Mouse (Mus musculus) small intestine, adult 2 months (tissue): Measurements from ENCODE around the gene Lif. TPM values are rescaled to one million over a fixed set of nuclear protein-coding genes. Genes with fewer than 3 reads are reported as not detected.

ENCODE experiments used
- H3K27ac ChIP-seq: fragments of 200-500 bp; 2 replicates; pipeline ENCODE4 v1.5.1; 2012; ENCODE audit warnings: low read depth, low read length, control low read depth, inconsistent platforms; ENCODE audit not compliant: insufficient read depth
- H3K27me3 ChIP-seq: fragments of 200-500 bp; 2 replicates; pipeline ENCODE4 v1.6.1; 2012; ENCODE audit warnings: mild to moderate bottlenecking, moderate library complexity, low read length, inconsistent platforms; ENCODE audit not compliant: control insufficient read depth, insufficient read depth
- H3K36me3 ChIP-seq: fragments of 200-500 bp; 2 replicates; pipeline ENCODE4 v1.6.1; 2012; ENCODE audit warnings: mild to moderate bottlenecking, low read length, control low read depth, inconsistent platforms; ENCODE audit not compliant: control insufficient read depth, insufficient read depth
- H3K4me1 ChIP-seq: fragments of 200-500 bp; 2 replicates; pipeline ENCODE4 v1.6.1; 2012; ENCODE audit warnings: low read length, inconsistent platforms, mixed read lengths; ENCODE audit not compliant: control insufficient read depth, insufficient read depth, insufficient read length
- H3K4me3 ChIP-seq: fragments of 200-500 bp; 2 replicates; pipeline ENCODE4 v1.5.1; 2012; ENCODE audit warnings: low read depth, mild to moderate bottlenecking, control low read depth, inconsistent platforms, low read length, moderate library complexity
- CTCF ChIP-seq: fragments of 200-500 bp; IDR thresholded peaks from 2 replicates; pipeline ENCODE4 v1.5.1; 2012; ENCODE audit warnings: low read depth, mild to moderate bottlenecking, control low read depth, inconsistent platforms, low read length, moderate library complexity, mixed read lengths; ENCODE audit not compliant: insufficient replicate concordance, insufficient read length; ENCODE audit errors: extremely low read depth
- POLR2A ChIP-seq: fragments of 200-500 bp; IDR thresholded peaks from 2 replicates; pipeline ENCODE4 v1.6.1; 2012; ENCODE audit warnings: low read depth, mild to moderate bottlenecking, control low read depth, inconsistent platforms, low read length, moderate library complexity
- WGBS: fragments of 180-500 bp; shearing (Covaris S2); methylation state at CpG from one replicate; pipeline ENCODE4 v1.1.7; 2018; 5-methylcytosine and 5-hydroxymethylcytosine counted together
- polyA plus RNA-seq: library from polyadenylated mRNA; depleted of rRNA; stranded (reverse); fragments of >200 nt; gene quantifications from 2 replicates; pipeline ENCODE4 v1.2.3, GENCODE M21; 2012

Gene Lif
- polyA plus RNA-seq, 1 experiment, result 5.6 TPM

DNA sequence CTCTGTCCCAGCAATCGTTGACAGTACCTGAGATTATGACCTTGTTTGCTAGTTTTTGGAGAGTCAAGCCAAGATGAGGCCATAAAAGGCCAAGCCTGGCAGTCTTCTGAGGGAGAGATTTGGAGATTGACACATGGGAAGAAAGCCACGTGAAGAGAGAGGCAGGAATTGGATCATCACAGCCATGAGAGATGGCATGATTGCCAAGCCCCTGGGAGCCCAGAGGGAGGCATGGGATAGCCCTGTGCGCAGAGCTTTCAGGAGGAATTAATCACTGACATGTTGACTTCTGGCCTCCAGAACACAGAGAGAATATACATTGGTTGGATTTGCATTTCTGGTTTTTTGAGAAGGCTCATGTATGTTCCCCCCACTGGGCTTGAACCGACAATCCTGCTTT lies 46.8 kb downstream of the Lif start:
- WGBS, result 53% methylated on average over 4 of the region's 4 CpGs
- peaks cover 4% of the 10 kb centered on the region; the same call in 1 of the 2 replicates for H3K4me1 ChIP-seq

DNA sequence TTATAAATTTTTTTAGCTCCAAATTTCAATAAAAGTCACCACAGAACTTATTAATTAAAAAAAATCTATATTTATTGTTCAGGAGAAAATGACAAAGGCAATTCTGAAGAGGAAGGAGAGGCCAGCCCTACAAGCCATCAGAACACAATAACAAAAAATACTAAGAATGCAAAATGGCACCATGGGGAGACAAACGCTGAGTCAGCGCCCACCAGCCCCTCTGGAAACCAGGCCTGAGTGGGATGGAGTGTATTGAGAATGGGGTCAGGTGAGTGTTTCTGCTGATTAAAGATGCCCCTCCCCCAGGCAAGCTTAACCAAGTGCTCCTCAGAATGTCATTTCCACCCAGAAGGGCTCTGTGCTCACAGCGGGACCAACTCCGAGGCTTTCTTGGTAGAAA lies 47.7 kb downstream of the Lif start:
- no peak overlapping the region for H3K4me3 ChIP-seq
- no peak overlapping the region for H3K27ac ChIP-seq
- TF ChIP-seq CTCF, result no peak
- TF ChIP-seq POLR2A, result no peak
- peaks cover 2% of the 10 kb centered on the region; the same call in 1 of the 2 replicates for H3K4me1 ChIP-seq
- 97% methylated on average over 4 of the region's 4 CpGs for WGBS
- no peaks in the 10 kb centered on the region for H3K36me3 ChIP-seq
- H3K27me3 ChIP-seq, result no peaks in the 10 kb centered on the region

More for the DNA sequence above, 46.8 kb downstream of the Lif start:
- Histone ChIP-seq H3K27me3 (no peaks in the 10 kb centered on the region), H3K36me3 (no peaks in the 10 kb centered on the region), H3K27ac (no peak overlapping the region), H3K4me3 (no peak overlapping the region)
- no peak for TF ChIP-seq POLR2A

GRCm38 (mm10) chr11:4306086-4306485 lies 48.7 kb downstream of the Lif start:
- Histone ChIP-seq H3K27me3 (no peaks in the 10 kb centered on the region), H3K36me3 (no peaks in the 10 kb centered on the region), H3K27ac (no peak overlapping the region), H3K4me1 (peaks cover 2% of the 10 kb centered on the region; the same call in 1 of the 2 replicates), H3K4me3 (no peak overlapping the region)
- WGBS, result 63% methylated on average over 2 of the region's 2 CpGs
- TF ChIP-seq CTCF, result no peak
- TF ChIP-seq POLR2A, result no peak

GRCm38 (mm10) chr11:4308060-4308513 lies 50.7 kb downstream of the Lif start:
- peaks cover 2% of the 10 kb centered on the region; the same call in 1 of the 2 replicates for H3K4me1 ChIP-seq
- WGBS, result 54% methylated on average over 6 of the region's 6 CpGs
- no peak overlapping the region for H3K27ac ChIP-seq
- no peaks in the 10 kb centered on the region for H3K27me3 ChIP-seq
- no peak overlapping the region for H3K4me3 ChIP-seq
- no peaks in the 10 kb centered on the region for H3K36me3 ChIP-seq
- TF ChIP-seq CTCF, result no peak
- TF ChIP-seq POLR2A, result no peak

GRCm38 (mm10) chr11:4308514-4309450 lies 51.4 kb downstream of the Lif start:
- no peak overlapping the region for H3K4me3 ChIP-seq
- H3K27me3 ChIP-seq, result no peaks in the 10 kb centered on the region
- peak overlapping the region; percentile 44; the same call in 1 of the 2 replicates for H3K27ac ChIP-seq
- TF ChIP-seq CTCF (no peak), POLR2A (no peak)
- no peaks in the 10 kb centered on the region for H3K36me3 ChIP-seq
- WGBS, result 56% methylated on average over 25 of the region's 25 CpGs
- peaks cover 2% of the 10 kb centered on the region; the same call in 1 of the 2 replicates for H3K4me1 ChIP-seq

DNA sequence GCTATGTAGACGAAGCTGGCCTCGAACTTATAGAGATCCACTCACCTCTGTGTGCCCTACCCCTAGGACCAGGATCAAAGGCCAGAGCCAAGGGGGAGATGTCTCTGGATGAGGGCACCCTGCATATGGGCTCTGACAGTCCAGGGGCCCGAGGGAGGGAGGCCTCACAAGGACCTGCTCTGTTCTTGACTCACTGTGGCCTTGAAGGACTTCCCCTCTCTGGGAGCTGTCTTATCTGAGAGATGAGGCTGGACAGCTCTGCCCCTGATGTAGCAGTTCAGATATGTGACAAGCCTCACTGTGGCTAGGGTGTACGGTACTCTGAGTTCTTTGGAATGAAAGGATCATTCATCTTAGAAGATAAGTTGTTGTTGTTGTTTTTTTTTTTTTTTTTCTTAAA lies 52.3 kb downstream of the Lif start:
- peaks cover 2% of the 10 kb centered on the region; the same call in 1 of the 2 replicates for H3K4me1 ChIP-seq
- H3K27ac ChIP-seq, result no peak overlapping the region
- H3K4me3 ChIP-seq, result no peak overlapping the region
- TF ChIP-seq CTCF (no peak), POLR2A (no peak)
- H3K27me3 ChIP-seq, result no peaks in the 10 kb centered on the region
- no peaks in the 10 kb centered on the region for H3K36me3 ChIP-seq
- WGBS, result 88% methylated on average over 4 of the region's 4 CpGs

- WGBS, result 95% methylated on average over 4 of the region's 4 CpGs
- H3K4me3 ChIP-seq, result no peak overlapping the region
Observed at GRCm38 (mm10) chr11:4310324-4310723, 53.0 kb downstream of the Lif start.

More at GRCm38 (mm10) chr11:4310324-4310723, 53.0 kb downstream of the Lif start:
- peaks cover 2% of the 10 kb centered on the region; the same call in 1 of the 2 replicates for H3K4me1 ChIP-seq
- no peaks in the 10 kb centered on the region for H3K27me3 ChIP-seq
- TF ChIP-seq CTCF (no peak), POLR2A (no peak)
- H3K27ac ChIP-seq, result no peak overlapping the region
- no peaks in the 10 kb centered on the region for H3K36me3 ChIP-seq
